Mouse (Mus musculus): Measurements from ENCODE around the gene Nid2.

The Nid2 gene

GRCm38 (mm10) chr14:19751025-19751771 lies at the start of gene Nid2:
Gene Nid2, plus strand, starts transcription at chr14:19751265.
- peak; percentile 96 for DNase-seq (ENCODE audit: low read depth, low spot score)

GRCm38 (mm10) chr14:19701546-19701945 lies 49.5 kb upstream of the Nid2 start:
- DNase-seq (ENCODE audit: low read depth, low spot score) = peak; percentile 27

- DNase-seq (ENCODE audit: low read depth, low spot score) = peak; percentile 86
Measured at GRCm38 (mm10) chr14:19705649-19706048, 45.4 kb upstream of the Nid2 start.

GRCm38 (mm10) chr14:19706454-19706853 lies 44.6 kb upstream of the Nid2 start:
- DNase-seq (ENCODE audit: low read depth, low spot score) = peak; percentile 88

- DNase-seq (ENCODE audit: low read depth, low spot score) = no peak
Measured at GRCm38 (mm10) chr14:19706997-19707396, 44.1 kb upstream of the Nid2 start.

- no peak for DNase-seq (ENCODE audit: low read depth, low spot score)
Measured at GRCm38 (mm10) chr14:19707721-19708507, 43.2 kb upstream of the Nid2 start.

- peak; percentile 51 for DNase-seq (ENCODE audit: low read depth, low spot score)
Measured at GRCm38 (mm10) chr14:19709161-19709560, 41.9 kb upstream of the Nid2 start.

- DNase-seq (ENCODE audit: low read depth, low spot score) = no peak
Measured at GRCm38 (mm10) chr14:19711771-19712170, 39.3 kb upstream of the Nid2 start.

GRCm38 (mm10) chr14:19713067-19713466 lies 38.0 kb upstream of the Nid2 start:
- no peak for DNase-seq (ENCODE audit: low read depth, low spot score)

GRCm38 (mm10) chr14:19719077-19719476 lies 32.0 kb upstream of the Nid2 start:
- DNase-seq (ENCODE audit: low read depth, low spot score) = no peak

- DNase-seq (ENCODE audit: low read depth, low spot score) = no peak
Measured at GRCm38 (mm10) chr14:19720044-19720611, 30.9 kb upstream of the Nid2 start.

GRCm38 (mm10) chr14:19728278-19728677 lies 22.8 kb upstream of the Nid2 start:
- no peak for DNase-seq (ENCODE audit: low read depth, low spot score)

- peak; percentile 34 for DNase-seq (ENCODE audit: low read depth, low spot score)
Measured at GRCm38 (mm10) chr14:19728737-19729136, 22.3 kb upstream of the Nid2 start.

GRCm38 (mm10) chr14:19732097-19732496 lies 19.0 kb upstream of the Nid2 start:
- DNase-seq (ENCODE audit: low read depth, low spot score) = no peak

GRCm38 (mm10) chr14:19733490-19734282 lies 17.4 kb upstream of the Nid2 start:
- no peak for DNase-seq (ENCODE audit: low read depth, low spot score)

- no peak for DNase-seq (ENCODE audit: low read depth, low spot score)
Measured at GRCm38 (mm10) chr14:19735303-19735702, 15.8 kb upstream of the Nid2 start.

- DNase-seq (ENCODE audit: low read depth, low spot score) = no peak
Measured at GRCm38 (mm10) chr14:19737568-19737967, 13.5 kb upstream of the Nid2 start.

- peak; percentile 54 for DNase-seq (ENCODE audit: low read depth, low spot score)
Measured at GRCm38 (mm10) chr14:19738094-19738843, 12.8 kb upstream of the Nid2 start.

GRCm38 (mm10) chr14:19739416-19740146 lies 11.5 kb upstream of the Nid2 start:
- DNase-seq (ENCODE audit: low read depth, low spot score) = no peak

- DNase-seq (ENCODE audit: low read depth, low spot score) = no peak
Measured at GRCm38 (mm10) chr14:19740147-19740738, 10.8 kb upstream of the Nid2 start.
